Mouse (Mus musculus): ENCODE results near the gene Mrpl49. TPM values are rescaled to one million over a fixed set of nuclear protein-coding genes. Genes with fewer than 3 reads are reported as not detected.

Gene Mrpl49
- polyA plus RNA-seq, 1 experiment: 26.8 TPM

DNA sequence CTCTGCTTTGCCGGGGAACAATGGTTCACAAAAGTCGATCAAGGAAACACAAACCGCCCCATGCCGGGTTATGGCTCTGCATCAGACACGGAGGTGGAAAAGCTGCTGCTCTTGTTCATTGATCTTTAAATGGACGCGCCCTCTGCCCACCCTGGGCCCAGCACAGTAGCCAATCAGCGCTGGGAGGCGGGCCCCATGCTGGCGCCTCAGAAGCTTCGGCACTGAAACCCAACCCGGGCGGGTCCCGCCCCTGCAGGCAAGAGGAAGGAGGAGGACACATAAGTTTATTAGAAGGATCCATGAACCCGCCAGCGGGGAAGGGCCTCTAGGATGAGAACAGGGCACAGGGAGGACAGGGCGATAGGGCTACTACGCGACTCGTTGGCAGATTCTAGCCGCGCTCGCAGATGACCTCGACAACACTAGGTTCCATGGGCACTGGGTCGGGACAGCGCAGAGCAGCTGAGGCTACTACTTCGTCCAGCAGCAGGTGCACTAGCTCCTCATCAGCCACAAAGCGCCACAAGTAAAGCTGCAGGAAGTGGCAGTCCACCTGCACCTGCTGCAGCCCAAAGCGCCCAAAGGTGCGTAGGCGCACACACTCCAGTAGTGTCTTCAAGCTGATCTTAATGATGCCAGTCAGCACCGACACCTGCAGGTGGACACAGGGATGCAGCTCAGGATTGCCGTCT is 10.3 kb upstream of the Mrpl49 start, which contains the start of gene Tm7sf2:
Gene Tm7sf2, minus strand, starts transcription at position 650 of the 692 bp plus-strand sequence.
- peak; percentile 80 for DNase-seq (ENCODE audit: low read depth, low spot score)
- WGBS: 3% methylated on average over 33 of the region's 33 CpGs

DNA sequence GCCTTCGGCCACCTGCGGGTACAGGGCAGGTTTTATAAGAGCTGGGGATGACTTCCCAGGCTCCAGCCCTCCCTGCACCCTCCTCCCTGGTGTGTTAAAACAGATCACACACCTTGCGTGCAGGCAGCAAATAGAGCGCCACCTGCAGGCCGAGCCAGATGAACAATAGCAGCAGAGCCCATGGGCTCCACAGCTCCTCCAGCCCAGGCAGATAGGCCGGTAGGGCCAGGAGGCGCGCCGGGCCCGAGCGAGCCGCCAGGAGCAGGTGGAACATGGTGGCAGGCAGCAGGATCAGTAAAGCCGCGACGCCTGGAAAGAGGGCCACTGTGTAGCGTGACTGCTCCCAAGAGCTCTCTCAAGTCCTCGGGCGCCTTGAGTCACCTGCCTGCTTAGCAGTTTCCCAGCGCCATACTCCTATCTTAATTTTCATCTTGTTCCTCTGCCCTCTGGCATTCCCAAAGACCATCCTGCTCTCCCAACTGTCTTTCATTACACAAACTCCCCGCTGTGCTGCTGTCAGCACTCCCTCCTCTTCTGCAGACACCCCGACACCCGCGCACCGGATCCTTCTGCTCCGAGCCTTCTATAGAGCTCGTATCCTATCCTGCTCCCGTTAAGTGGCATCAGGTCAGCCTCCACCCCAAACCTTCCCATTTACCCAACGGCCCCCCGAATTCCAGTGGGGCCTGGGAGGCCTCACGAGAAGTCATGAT is 9.6 kb upstream of the Mrpl49 start:
- peak; percentile 62 for DNase-seq (ENCODE audit: low read depth, low spot score)
- WGBS: under 1% methylated on average over 30 of the region's 30 CpGs

DNA sequence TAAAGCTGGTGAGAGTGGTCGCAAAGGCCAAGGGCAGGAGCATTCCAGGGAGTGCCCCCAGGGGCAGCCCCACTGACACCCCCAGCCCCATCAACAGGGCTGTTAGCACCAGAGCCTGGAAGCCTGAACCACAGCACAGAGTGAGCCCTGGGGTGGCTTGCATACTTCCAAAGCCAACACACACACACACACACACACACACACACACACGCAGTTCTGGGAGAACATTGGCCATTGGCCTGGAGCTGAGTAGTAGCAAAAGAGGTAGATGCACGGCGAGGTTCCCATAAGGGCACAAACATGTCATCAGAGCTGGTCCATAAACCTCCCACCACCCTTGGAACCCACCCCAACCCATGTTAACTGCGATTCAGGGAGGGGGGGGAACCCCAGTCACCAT is 9.0 kb upstream of the Mrpl49 start:
- WGBS: 24% methylated on average over 5 of the region's 5 CpGs
- DNase-seq (ENCODE audit: low read depth, low spot score): no peak

DNA sequence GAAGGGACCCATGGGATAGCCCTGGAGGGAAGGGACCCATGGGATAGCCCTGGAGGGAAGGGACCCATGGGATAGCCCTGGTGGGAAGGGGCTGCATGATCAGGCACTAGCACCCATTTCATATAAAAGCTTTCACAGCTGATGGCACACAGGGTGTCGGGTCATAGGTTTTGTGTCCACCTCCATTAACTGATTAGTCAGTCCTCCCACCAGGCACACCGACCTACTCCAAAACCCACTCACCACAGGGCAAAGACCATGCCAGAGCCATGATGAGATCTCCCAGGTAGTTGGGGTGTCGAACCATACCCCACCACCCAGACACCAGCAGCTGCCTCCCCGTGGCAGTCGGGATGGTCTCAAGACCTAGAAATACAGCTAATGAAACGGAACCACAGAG is 5.5 kb upstream of the Mrpl49 start:
- 94% methylated on average over 6 of the region's 6 CpGs for WGBS
- no peak for DNase-seq (ENCODE audit: low read depth, low spot score)

DNA sequence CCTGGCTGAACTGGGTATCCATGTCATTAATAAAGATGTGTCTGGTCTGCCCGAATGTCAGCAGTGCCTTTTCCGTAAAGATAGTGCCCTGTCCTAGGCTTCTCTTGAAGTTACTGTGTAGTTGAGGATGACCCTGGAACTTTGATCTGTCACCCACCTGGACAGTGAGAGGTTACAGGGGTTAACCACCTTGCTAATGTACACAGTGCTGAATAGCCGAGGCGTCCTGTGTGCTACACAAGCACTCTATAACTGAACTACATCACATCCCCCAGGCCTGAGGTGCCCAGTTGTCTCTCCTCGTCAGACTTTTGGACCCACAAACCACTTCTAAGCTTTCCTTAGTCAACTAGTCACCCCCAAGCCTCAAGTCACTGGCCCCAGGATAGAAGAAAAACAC is 4.8 kb upstream of the Mrpl49 start:
- WGBS: 23% methylated on average over 5 of the region's 5 CpGs

DNA sequence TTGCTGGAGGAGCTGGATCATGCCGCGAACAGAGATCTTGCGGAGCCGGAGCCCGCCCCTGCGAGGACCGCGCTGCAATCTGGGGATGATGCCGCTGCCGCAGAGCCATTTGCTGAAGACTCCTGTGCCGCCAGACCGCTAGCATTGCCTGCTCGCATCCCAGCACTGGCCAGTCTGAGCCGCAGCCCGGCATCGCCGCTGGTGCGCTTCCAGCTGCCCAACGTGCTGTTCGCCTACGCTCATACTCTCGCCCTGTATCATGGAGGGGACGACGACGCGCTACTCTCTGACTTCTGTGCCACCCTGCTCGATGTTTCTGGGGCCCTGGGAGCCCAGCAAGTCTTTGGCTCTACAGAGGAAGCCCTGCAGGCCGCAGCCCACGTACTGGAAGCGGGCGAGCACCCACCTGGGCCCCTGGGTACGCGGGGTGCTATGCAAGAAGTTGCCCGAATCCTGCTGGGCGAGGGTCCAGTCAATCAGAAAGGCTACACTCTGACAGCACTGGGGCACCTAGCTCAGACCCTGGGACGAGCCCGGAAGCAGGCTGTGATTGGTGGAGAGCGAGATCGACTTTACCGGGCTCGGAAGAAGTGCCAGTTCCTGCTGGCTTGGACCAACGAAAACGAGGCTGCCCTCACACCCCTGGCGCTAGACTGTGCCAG is 4.2 kb upstream of the Mrpl49 start:
- under 1% methylated on average over 44 of the region's 44 CpGs for WGBS
- DNase-seq (ENCODE audit: low read depth, low spot score): peak; percentile 47

More for the DNA sequence above, 4.8 kb upstream of the Mrpl49 start:
- no peak for DNase-seq (ENCODE audit: low read depth, low spot score)

DNA sequence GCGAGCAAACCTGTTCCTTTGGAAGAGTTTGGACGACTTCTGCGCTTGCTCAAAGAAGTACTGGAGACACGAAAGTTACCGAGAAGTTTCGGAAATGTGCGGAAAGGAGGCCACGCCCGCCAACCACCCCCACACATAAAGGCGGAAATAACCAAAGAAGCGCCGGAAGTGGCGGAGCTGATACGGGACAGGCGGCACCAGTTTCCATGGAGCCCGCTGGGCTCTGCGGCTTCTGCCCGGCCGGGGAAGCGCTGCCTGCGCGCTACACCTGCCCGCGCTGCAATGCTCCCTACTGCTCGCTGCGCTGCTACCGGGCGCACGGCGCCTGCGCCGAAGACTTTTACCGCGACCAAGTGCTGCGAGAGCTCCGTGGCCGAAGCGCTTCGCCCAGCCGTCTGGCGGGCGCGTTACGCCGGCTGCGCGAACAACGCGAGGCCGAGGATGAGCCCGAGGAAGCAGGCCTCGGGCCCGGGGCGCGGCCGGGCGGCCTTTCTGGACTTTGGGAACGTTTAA is 3.5 kb upstream of the Mrpl49 start, which contains the start of gene Znhit2:
Gene Znhit2, plus strand, starts transcription at position 172 of the 513 bp plus-strand sequence.
- DNase-seq (ENCODE audit: low read depth, low spot score): peak; percentile 82
- WGBS: under 1% methylated on average over 58 of the region's 58 CpGs

DNA sequence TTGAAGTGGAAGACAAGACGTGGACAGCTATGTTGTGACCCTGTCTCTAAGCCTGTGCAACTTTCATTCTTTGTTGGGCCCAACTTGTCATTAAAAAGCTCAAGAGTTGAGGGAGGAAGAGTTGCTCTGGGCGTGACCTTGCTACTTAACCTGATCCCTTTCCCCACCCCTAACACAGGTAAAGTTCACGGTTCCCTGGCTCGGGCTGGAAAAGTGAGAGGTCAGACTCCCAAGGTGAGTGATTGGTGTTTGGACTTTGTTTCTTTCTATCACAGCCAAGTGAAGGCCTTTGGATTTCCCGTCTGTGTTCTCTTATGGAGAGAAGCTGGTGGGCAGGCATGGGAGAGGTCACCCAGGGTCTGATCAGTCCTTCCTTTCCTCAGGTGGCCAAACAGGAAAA is 1.4 kb upstream of the Mrpl49 start:
- no peak for DNase-seq (ENCODE audit: low read depth, low spot score)
- WGBS: 44% methylated on average over 5 of the region's 5 CpGs

DNA sequence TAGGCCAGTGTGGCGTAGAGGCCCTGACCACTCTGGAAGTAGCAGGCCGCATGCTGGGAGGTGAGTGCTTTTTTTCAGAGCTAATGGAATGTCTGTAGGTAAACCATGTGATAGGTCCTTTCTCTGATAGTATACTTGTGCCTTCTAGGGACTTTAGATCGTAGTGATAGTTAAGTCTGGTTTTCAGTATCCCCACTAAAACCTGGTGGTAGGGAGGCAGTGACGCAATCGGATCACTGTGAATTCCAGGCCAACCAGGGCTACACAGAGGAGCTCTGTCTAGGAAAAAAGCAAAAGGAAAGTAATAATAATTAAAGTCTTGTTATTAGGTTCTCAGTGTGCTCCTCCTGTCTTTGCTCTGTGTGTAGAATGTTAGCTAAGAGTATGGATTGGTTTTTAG is 928 bp upstream of the Mrpl49 start:
- 13% methylated on average over 5 of the region's 5 CpGs for WGBS
- DNase-seq (ENCODE audit: low read depth, low spot score): no peak

DNA sequence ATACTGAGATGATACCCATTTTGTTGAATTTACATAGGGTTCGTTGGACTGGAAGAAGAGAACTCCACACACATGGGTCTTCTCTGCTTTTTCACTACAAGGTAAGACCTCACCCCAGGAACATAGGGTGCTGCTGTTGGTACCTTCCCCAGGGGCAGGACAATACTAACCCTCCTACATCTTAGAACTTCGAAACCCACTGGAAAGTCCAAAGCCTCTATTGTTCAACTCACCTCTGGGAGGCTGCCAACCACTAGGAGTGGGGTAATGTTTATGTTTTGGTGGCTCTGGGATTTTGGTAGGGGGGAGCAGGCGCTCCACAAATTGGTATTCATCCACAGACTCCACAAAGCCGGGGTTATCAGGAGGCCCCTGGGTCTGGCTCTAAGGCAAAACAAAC is 889 bp downstream of the Mrpl49 start:
- DNase-seq (ENCODE audit: low read depth, low spot score): no peak
- WGBS: 30% methylated on average over 4 of the region's 4 CpGs

DNA sequence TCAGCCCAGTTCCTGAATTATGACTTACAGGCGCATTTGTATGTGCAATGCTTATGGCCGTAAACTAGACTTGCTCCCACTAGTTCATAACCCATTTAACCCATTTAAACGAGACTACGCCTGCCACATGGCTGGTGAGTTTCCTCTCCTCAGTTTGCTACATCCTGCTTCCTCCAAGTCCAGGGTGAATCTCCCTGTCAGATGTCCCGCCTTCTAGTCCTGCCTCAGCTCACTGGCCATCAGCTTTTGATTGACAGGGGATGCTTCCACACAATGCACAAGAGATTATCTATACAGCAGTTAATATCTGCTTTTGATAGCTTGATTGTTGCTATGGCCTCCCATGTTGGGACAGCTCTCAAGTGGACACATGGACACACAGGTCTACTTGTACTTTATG is 3.3 kb downstream of the Mrpl49 start:
- DNase-seq (ENCODE audit: low read depth, low spot score): no peak
- 54% methylated on average over 5 of the region's 5 CpGs for WGBS

DNA sequence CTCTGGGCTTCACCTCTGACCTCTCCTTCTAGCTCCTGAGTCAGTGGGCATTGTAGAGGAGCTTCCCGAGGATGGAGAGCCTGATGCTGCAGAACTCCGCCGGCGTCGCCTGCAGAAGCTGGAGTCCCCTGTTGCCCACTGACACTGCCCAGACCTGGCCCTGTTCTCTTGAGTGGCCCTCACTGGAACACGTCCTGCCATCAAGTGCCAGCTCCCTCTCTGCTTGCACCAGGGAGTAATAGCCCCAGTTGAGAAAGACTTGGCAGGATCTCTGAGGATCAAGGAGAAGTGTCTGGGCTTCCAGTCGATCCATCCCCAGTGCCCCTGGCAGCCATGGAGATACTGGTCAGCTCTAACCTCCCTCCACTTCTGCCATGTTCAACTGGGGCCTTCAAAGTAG is 5.1 kb downstream of the Mrpl49 start:
- 79% methylated on average over 7 of the region's 7 CpGs for WGBS
- DNase-seq (ENCODE audit: low read depth, low spot score): no peak

DNA sequence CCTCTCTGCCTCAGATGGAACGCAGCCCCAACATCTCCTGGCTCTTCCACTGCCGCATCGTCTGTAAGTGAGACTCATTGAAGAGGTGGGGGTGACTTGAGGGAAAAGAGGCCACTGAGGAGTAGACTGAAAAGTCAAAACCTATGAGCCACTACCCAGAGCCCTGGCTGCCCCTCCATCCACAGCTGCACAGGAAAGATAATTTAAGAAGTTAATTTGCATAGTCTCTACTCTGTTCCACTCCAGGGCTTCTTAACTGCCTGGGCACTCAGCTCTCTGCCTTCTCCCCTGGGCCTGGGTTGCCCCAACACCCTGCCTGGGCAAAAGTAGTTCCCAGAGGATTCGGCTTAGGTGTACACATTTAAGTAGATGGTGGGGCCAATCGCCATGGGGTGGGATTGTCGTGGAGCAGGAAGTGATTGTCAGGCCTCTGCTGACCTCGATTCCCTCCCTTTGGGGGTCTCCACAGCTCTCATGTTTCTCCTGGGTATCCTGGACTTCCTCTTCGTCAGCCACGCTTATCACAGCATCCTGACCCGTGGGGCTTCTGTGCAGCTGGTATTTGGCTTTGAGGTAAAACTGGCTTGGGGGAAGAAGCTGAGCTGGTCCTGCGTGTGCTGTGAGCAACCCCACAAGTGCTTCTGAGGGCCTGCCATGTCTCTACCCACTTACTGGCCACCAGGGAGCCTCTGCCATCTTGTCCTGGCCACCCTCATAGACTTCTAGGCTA is 8.7 kb downstream of the Mrpl49 start:
- 86% methylated on average over 11 of the region's 11 CpGs for WGBS
- no peak for DNase-seq (ENCODE audit: low read depth, low spot score)

DNA sequence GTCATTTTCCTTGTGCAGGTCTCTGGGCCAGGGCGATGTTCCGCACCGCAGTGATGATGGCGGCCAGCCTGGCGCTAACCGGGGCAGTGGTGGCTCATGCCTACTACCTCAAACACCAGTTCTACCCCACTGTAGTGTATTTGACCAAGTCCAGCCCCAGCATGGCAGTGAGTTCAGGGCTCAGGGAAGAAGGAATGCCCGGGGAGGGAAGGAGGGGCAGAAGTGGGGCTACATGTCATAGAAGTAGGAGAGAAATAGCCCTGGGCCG is 9.8 kb downstream of the Mrpl49 start:
- DNase-seq (ENCODE audit: low read depth, low spot score): no peak
- 70% methylated on average over 8 of the region's 8 CpGs for WGBS

DNA sequence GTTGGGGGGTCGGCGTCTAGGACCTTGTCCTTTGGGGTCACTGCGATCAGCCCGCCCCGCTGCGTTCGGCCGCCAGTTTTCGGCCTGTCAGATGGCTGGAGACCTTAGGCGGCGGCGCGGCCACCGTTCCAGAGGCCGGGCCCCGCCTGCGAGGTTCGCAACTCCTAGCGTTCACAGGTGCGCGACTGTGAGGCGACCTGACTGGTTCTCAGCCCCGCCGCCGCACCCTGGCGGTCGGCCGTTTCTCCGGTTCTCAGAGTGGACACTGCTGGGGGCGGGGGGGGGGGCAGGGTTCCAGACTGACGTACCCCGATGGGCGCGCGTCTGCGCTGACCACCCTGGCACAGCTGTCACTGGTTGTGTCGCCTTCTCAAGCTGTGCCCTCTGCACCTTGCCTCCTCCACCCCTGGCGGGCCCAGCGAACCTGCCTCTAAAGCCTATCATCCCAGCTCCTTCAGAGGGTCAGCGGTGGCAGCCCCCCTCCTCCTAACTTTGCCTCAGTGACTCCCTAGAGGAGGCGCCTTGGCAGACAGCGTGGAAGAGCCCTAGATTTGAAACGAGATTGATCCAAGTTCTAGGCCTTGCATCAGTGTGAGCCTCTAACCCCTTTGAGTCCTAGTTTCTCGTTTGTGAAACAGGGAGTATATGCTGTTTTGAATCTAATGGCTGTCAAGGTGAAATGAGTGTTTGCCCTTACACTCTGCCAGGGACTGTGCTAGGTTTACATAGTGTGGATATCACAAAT is 10.3 kb downstream of the Mrpl49 start:
- WGBS: under 1% methylated on average over 44 of the region's 44 CpGs
- DNase-seq (ENCODE audit: low read depth, low spot score): no peak

DNA sequence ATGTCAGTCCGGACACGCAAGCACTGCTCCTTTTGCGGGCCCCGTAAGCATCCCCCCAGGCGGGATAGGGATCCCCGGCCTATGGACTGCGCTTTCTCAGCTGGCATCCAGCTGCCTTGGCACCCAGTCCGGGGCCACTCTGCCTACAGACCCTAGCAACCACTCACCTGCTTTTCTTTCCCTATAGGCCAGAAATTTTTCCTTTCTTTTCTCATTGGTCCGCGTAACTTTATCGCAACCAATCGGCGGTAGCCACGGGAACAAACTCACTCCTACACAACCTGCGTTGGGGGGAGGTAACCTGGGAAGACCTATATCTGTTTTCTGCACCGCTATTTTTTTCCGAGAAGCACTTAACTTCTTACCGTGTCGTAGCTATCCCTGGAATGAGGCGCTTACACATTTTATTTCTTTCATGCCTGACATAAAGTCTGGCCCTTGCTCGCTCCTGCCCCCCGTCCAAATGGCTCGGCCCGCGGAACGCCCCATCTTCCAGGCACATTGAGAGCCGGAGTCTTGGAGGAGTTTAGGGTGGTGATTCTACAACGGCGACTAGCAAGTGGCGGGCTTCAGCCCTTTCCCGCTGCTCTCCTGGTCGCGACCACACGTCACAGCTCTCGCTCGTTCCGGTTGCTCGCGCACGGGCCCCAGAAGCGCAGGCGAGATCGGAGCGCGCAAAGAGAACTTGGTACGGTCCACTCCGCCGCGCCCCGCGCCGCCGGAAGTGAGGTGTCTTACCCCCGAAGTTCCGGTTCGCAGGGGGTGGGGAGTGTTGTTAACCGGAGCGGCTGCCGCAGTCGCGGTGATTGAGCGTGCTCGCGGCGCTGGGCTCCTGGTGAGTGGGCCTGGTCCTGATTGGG is 11.1 kb downstream of the Mrpl49 start, which contains the start of gene Syvn1:
Gene Syvn1, plus strand, starts transcription at position 283 of the 860 bp plus-strand sequence.
- peak; percentile 91 for DNase-seq (ENCODE audit: low read depth, low spot score)

DNA sequence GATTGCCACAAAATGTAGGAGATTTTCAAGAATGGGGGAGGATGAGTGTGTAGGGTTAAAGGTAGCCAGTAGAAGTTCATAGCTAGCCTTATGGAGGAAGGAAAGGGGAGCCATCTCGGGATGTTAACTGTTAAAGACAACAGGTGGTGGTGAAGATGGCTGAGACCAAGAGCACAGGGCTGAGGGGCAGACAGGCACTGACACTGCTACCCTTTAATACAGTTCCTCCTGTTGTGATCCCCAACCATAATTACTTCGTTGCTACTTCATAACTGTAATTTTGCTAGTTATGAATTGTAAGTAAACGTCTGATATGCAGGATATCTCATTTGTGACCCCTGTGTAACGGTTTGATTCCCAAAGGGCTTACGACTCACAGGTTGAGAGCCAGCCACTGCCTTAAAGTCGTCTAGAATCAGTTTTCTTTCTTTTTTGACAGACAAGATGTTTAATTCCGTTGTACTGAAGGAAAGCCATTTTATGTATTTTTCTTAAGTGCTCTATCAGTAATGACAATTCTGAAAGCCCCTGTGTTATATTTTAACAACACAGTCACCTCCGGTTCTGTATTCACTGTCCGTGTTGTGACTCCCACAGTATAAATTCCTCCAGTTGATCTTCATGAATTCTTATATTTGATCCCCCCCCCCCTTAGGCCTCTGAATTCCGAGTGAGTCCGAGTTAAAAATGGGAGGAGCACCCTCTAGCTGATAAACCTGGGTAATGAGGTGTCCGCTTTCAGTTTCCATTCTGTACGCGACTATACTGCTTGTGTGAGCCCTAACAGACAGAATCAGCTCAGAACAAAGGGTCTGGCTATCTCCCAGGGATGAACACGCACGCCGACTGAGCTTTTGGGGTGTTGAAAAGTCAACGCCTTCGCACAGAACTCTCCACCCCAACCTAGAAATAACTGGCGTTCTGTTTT is 12.0 kb downstream of the Mrpl49 start:
- DNase-seq (ENCODE audit: low read depth, low spot score): no peak
- 9% methylated on average over 20 of the region's 20 CpGs for WGBS

More for the DNA sequence above, 11.1 kb downstream of the Mrpl49 start, which contains the start of gene Syvn1:
- WGBS: under 1% methylated on average over 65 of the region's 65 CpGs
